Mouse (Mus musculus) bone marrow macrophage, adult 2 months (primary cell): ENCODE results near the gene Gm20388.

Experiments
- CTCF ChIP-seq: IDR thresholded peaks from 2 replicates; pipeline ENCODE4 v1.5.1; 2012; ENCODE audit warnings: low read depth, mild to moderate bottlenecking, low read length, moderate library complexity
- POLR2A ChIP-seq: IDR thresholded peaks from 2 replicates; pipeline ENCODE4 v1.6.1; 2012; ENCODE audit warnings: mild to moderate bottlenecking, low read depth, low read length, borderline replicate concordance

- no peak for TF ChIP-seq CTCF
- TF ChIP-seq POLR2A, result no peak
Measured at GRCm38 (mm10) chr8:122320541-122320940, 2409.9 kb downstream of the Gm20388 start.
